Mouse (Mus musculus): ENCODE measurements at regions not wholly inside any gene's neighbourhood (a gene's known extent, or its start where the extent isn't known, plus 50 kb on each side); places are given as distances from the start of the nearest gene placed in this dataset.

DNA sequence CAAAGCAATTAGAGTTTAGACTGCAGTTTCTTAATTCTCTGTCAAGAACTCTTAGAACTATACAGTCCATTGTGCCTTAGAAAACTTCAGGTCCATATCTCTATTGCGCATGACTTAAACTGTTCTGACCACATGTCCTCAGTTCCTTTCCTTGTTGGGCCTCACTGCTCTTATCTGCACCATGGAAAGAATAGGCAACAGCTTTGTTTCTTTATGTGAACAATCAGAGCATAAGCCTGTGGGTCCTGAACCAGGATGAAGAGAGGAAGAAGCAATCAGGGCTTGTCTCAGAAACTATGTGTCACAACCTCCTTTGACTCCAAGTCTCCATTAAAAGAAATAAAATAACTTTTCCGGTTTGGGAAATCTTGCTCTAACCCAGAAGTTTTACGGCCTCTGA, 68.6 kb upstream of the Las1l start:
- TF ChIP-seq CTCF (IDR thresholded peaks at IDR 0.05; ENCODE audit: low read depth) (no peak), EP300 (IDR thresholded peaks at IDR 0.05; ENCODE audit: low read depth) (no peak)
